Mouse (Mus musculus) thymus, adult 2 months (tissue): ENCODE data around the gene Shkbp1. TPM values are rescaled to one million over a fixed set of nuclear protein-coding genes. Genes with fewer than 3 reads are reported as not detected.

ENCODE experiments used
- DNase-seq: peaks from one replicate; pipeline ENCODE4 v3.0.0; 2021
- H3K27ac ChIP-seq: fragments of 200-500 bp; 2 replicates; pipeline ENCODE4 v1.5.1; 2012; ENCODE audit warnings: low read length, control low read depth; ENCODE audit not compliant: control insufficient read depth, insufficient read depth
- H3K27me3 ChIP-seq: fragments of 200-500 bp; 2 replicates; pipeline ENCODE4 v1.6.1; 2012; ENCODE audit warnings: mild to moderate bottlenecking, low read length, moderate library complexity, mixed read lengths; ENCODE audit not compliant: control insufficient read depth, insufficient read depth
- H3K36me3 ChIP-seq: fragments of 200-500 bp; 2 replicates; pipeline ENCODE4 v1.6.1; 2012; ENCODE audit warnings: mild to moderate bottlenecking, low read length, moderate library complexity; ENCODE audit not compliant: control insufficient read depth, insufficient read depth
- H3K4me1 ChIP-seq: fragments of 200-500 bp; replicated peaks from 2 replicates; pipeline ENCODE4 v1.6.1; 2012; ENCODE audit warnings: low read length; ENCODE audit not compliant: control insufficient read depth, insufficient read depth
- H3K4me3 ChIP-seq: fragments of 200-500 bp; 2 replicates; pipeline ENCODE4 v1.5.1; 2012; ENCODE audit warnings: mild to moderate bottlenecking, low read length, control low read depth, moderate library complexity; ENCODE audit not compliant: control insufficient read depth, insufficient read depth
- CTCF ChIP-seq: fragments of 200-500 bp; IDR thresholded peaks from 2 replicates; pipeline ENCODE4 v1.5.1; 2012; ENCODE audit warnings: mild to moderate bottlenecking, control low read depth, low read length, moderate library complexity, borderline replicate concordance; ENCODE audit not compliant: control insufficient read depth, poor library complexity, insufficient read depth; ENCODE audit errors: extremely low read depth
- POLR2A ChIP-seq: fragments of 200-500 bp; IDR thresholded peaks from 2 replicates; pipeline ENCODE4 v1.6.1; 2012; ENCODE audit warnings: mild to moderate bottlenecking, low read length, control low read depth, moderate library complexity; ENCODE audit not compliant: control insufficient read depth, poor library complexity, insufficient read depth; ENCODE audit errors: extremely low read depth
- WGBS: fragments of 180-500 bp; shearing (Covaris S2); methylation state at CpG from one replicate; pipeline ENCODE4 v1.1.7; 2018; 5-methylcytosine and 5-hydroxymethylcytosine counted together
- polyA plus RNA-seq: library from polyadenylated mRNA; depleted of rRNA; stranded (reverse); fragments of >200 nt; gene quantifications from 2 replicates; pipeline ENCODE4 v1.2.3, GENCODE M21; 2012

Gene Shkbp1
- polyA plus RNA-seq, 1 experiment, result 206 TPM

DNA sequence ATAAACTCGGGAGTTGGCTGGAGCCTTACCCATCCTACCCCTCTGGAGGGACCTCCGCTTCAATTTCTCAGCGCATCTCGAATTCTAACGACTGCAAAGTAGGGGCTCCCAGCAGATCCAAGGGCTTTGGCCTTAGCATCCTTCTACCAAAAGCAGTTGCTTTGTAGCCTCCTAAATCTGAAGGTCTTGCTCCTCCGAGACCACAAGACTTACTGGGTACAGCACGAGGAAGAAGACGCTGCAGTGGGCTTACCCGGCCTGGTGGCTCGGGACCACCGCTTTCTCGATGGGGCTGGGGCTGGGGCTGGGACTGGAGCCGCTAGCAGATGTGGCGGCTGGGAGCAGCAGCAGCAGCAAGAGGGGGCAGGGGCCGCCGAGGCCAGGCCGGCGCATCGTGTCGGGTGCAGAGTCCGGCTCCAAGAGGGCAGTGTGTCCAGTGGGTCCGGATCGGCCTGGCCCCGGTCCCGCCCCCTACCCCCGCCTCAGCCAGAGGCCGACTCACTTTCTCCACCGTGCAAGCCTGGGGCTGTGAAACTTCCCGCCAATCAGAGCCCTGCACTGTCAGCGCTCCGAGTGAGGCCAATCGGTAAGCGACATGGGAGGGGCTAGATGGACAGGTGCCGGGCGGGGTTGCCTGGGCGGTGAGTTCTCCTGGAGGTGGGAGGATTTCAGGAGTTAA lies 18.5 kb downstream of the Shkbp1 start, which contains the start of gene Ltbp4:
Gene Ltbp4, minus strand, starts transcription at position 518 of the 679 bp plus-strand sequence.
- H3K4me3 ChIP-seq, result no peak within 1 kb of the TSS

DNA sequence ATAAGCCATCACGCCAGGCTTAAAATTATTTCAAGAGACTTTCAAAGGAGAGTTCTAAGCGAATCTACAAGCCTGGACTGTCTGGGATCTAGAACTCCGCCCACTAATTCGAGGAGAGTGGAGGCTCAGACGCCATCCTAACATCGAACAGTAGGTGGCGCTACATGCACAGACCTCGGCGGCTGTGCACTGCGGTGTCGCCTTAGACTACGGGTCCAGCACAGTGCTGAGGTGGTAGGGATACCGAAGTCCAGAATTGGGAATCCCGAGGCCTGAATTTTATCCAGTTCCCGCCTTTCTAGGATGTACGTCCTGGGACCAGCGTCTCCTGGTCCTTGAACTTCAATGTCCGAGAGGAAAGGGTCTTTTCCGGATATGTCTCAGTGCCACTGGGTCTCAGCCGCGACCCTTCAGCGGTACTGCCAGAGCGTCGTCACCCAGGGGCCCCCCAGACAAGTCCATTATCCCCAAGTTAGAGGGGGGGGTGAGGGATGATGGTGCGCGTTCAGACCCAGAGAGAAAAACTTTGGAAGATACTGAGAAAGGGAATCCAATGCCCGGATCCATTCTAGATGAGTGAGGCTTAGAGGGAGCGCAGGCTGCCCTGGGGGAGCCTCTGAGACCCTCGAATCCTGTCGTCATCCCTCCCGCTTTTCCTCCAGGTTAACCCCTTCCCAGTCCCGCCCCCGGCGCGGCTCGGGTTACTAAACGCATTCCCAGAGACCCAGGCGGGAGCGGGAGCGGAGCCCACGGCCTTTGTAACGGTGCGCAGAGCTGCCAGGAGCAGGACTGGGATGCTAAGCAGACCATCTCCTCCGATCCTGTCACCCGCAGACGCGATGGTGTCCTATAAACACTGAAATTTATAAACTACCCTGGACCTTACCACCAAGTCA lies 19.6 kb downstream of the Shkbp1 start:
- DNase-seq, result peak; percentile 84
- TF ChIP-seq POLR2A, result no peak
- peak; percentile 92 for TF ChIP-seq CTCF
- Histone ChIP-seq H3K27ac (no peak overlapping the region), H3K27me3 (peaks cover 39% of the 10 kb centered on the region), H3K4me3 (no peak overlapping the region), H3K4me1 (peaks cover 15% of the 10 kb centered on the region), H3K36me3 (no peaks in the 10 kb centered on the region)
- WGBS, result 8% methylated on average over 47 of the region's 47 CpGs

More for the DNA sequence above, 18.5 kb downstream of the Shkbp1 start, which contains the start of gene Ltbp4:
- no peak within 1 kb of the TSS for H3K27ac ChIP-seq
- WGBS, result 6% methylated on average over 36 of the region's 36 CpGs
- H3K36me3 ChIP-seq, result 0 out of 2 replicates have a peak, but pooled peaks cover 4% of the 10 kb centered on the region
- no peak for DNase-seq
- H3K4me1 ChIP-seq, result peaks cover 6% of the 10 kb centered on the region
- TF ChIP-seq POLR2A, result no peak
- TF ChIP-seq CTCF, result no peak
- H3K27me3 ChIP-seq, result peaks cover 32% of the 10 kb centered on the region

DNA sequence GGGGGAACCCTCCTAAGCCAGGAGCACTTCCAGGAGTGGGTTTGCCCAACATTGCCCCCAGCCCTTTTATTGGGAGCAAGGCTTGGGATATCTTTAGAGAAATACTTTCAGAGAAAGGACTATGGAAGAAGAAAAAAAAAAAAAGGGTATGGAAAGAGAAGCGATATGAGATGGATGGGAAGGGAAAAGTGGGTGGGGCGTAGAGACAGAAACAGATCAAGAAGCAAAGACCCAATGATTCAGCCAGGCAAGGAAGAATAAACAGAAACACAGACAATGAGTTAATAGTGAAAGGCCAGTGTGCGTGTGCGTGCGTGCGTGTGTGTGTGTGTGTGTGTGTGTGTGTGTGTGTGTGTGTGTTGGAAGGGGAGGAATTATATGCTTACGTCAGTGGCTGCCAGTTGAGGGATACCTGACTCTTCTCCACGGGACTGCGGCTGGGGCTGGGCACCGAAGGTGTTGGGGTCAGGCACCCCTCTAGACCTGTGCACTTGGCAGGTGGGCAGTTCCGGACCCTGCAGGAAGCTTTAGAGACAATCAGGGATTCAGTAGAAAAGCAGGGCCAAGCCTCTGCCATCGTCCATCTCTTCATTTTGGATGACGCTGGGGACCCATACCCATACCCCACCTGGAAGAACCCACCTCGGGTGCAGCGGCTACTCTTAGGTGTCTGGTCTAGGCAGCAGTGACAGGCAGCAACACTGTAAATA lies 20.7 kb downstream of the Shkbp1 start:
- H3K4me1 ChIP-seq, result peaks cover 24% of the 10 kb centered on the region
- H3K36me3 ChIP-seq, result no peaks in the 10 kb centered on the region
- peaks cover 43% of the 10 kb centered on the region for H3K27me3 ChIP-seq
- no peak for TF ChIP-seq CTCF
- no peak for TF ChIP-seq POLR2A
- H3K27ac ChIP-seq, result no peak overlapping the region
- no peak overlapping the region for H3K4me3 ChIP-seq
- 61% methylated on average over 15 of the region's 15 CpGs for WGBS
- no peak for DNase-seq

DNA sequence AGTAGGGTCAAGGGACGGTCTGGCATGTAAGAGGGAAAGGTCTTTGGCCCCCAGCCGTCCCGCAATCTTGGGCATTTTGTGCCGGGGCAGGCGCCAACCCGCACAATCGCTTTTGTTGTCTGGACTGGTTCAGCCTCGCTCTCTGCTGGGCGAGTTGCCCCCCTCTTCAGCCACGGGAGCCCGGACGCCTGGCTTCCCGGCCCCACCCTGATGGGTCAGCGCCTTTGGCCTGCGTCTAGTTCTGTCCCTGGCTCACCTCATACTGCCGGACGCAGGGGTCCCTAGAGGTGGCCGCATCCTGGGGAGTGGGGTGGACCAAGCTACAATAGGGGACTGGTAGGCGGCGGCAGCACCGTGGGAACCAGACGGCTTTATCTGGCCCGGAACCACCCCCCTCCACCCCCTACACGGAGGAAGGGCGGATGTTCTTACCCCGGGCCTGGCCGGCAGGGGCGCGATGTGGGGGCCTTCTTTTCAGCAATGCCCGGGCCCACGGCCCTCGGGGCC lies 21.4 kb downstream of the Shkbp1 start:
- peaks cover 46% of the 10 kb centered on the region for H3K27me3 ChIP-seq
- H3K36me3 ChIP-seq, result no peaks in the 10 kb centered on the region
- TF ChIP-seq CTCF (no peak), POLR2A (no peak)
- no peak overlapping the region for H3K4me3 ChIP-seq
- no peak overlapping the region for H3K27ac ChIP-seq
- no peak for DNase-seq
- H3K4me1 ChIP-seq, result peaks cover 30% of the 10 kb centered on the region
- WGBS, result 3% methylated on average over 32 of the region's 32 CpGs

DNA sequence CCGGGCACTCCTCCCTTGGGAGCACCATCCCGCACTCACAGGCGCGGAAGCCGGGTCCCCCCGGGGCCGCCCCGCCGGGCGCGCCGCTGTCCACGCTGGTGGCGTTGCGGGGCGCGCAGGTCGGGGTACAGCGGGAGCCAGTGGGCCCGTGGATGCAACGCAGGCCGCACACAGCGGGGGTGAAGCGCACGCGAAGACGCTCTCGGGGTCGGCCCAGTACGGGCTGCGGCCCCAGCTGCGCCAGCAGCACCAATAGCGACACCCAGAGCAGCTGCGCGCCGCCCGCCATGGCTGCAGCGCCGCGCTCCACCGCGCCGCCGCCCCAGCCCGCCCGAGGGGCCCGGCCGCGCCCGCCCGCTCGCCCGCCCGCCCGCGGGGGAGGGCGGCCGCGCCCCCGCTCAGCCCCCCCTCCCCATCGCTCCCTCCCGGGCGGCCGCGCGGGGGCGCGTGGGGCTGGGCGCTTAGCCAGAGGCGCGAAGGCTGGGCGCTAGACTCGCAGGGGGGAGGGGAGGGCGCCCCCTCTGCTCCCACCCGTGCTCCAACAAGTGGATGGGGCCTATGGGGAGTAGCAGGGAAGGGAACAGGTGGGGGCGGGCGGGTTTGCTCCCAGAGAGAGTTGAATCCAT lies 22.4 kb downstream of the Shkbp1 start:
- H3K4me3 ChIP-seq, result peak overlapping the region; percentile 25; the same call in 1 of the 2 replicates
- no peak for DNase-seq
- no peaks in the 10 kb centered on the region for H3K36me3 ChIP-seq
- no peak overlapping the region for H3K27ac ChIP-seq
- peaks cover 34% of the 10 kb centered on the region for H3K4me1 ChIP-seq
- H3K27me3 ChIP-seq, result peaks cover 46% of the 10 kb centered on the region
- WGBS, result 2% methylated on average over 70 of the region's 77 CpGs
- no peak for TF ChIP-seq CTCF
- no peak for TF ChIP-seq POLR2A

DNA sequence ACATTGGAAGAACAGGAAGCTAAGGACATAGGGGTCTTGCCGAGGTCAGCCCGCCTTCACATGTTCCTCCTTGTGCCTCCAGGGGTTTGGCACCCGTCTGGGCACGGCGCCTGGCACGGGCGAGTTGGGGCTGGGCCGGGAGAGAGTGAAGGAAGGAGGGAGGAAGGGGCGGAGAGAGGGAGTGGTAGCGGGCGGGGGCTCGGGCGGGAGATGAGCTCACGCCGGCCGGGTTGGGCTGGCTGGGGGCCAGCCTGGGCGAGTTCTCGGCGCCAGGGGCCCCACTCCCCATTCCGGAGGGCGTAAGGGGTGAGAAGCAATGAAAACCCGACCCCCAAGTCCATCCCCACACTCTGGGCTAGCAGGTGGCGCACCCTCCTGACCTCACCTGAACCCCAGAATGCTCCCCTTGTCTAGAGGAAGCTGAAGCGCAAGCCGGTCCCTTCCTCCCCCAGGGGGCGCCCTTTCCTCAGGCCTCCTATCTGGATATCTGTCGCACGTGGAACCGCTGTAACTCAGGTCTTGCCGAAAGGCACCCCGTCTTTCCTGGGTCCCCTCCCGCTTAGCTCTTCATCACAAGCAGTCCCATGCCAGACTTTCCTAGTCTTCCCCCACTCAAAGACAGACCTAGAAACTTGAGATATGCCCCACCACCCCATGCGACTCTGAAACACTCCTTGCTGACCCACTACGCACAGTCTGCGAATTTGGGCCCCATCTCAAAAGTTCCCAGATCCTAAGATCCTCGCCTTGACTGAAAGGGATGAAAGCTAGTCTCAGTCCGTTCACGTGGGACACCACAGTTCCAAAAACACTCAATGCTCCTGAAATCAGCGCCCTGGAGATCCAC lies 23.2 kb downstream of the Shkbp1 start:
- Histone ChIP-seq H3K4me1 (peaks cover 31% of the 10 kb centered on the region), H3K4me3 (peak overlapping the region; percentile 2; the same call in 1 of the 2 replicates), H3K27me3 (peaks cover 42% of the 10 kb centered on the region), H3K36me3 (no peaks in the 10 kb centered on the region), H3K27ac (no peak overlapping the region)
- peak; percentile 91 for DNase-seq
- peak; percentile 95 for TF ChIP-seq CTCF
- TF ChIP-seq POLR2A, result no peak
- WGBS, result 2% methylated on average over 39 of the region's 39 CpGs
